Mouse (Mus musculus) heart, postnatal 0 days (tissue): ENCODE results near the gene Olfr750.

Experiments
- CTCF ChIP-seq: IDR thresholded peaks from 2 replicates; pipeline ENCODE4 v1.5.1; 2016; ENCODE audit warnings: antibody characterized with exemption, control low read depth, low read depth
- EP300 ChIP-seq: IDR thresholded peaks from 2 replicates; pipeline ENCODE4 v1.6.1; 2016; ENCODE audit warnings: antibody characterized with exemption, low read depth

- TF ChIP-seq CTCF, result no peak
- TF ChIP-seq EP300, result no peak
These were observed 8.7 kb upstream of the Olfr750 start for GRCm38 (mm10) chr14:51082599-51083581.
